Mouse (Mus musculus): ENCODE data around the gene Ephx3.

DNA sequence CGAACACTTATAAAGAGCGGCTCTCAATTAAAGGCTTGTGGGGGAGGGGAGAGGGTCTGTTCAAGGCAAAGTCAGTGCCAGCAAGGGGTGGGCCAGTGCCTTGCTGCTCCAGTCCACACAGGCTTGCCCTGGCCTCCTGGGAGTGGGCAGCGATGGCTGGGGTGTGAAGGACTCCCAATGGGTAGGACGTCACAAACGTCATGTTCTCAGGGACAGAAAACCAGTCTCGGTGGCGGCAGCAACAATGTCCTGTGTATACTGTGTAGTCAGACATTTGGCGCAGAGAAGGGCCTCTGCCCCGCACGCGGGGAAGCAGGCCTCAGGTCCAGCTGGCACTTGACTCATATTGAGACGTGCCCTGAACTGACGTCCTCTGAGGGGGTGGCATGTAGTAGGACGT is 7.8 kb upstream of the Ephx3 start:
- TF ChIP-seq MAX (IDR thresholded peaks at IDR 0.05; ENCODE audit: low read length) (no peak), CTCF (conservative IDR thresholded peaks at IDR 0.05 in 1 of 2, IDR thresholded peaks at IDR 0.05 in 1 of 2; ENCODE audit: low read depth in 2 of 2, low read length in 2 of 2) (no peak), EP300 (IDR thresholded peaks at IDR 0.05; ENCODE audit: low read length) (no peak)
